Mouse (Mus musculus) liver, embryonic 12.5 days (tissue): Measurements from ENCODE around the gene Copa. TPM values are rescaled to one million over a fixed set of nuclear protein-coding genes. Genes with fewer than 3 reads are reported as not detected.

Experiments
- ATAC-seq: fragments of 200-750 bp; cut with Nextera tagmentation; 2 replicates; pipeline ENCODE4 v1.8.0; 2017; ENCODE audit warnings: moderate number of reproducible peaks, mild to moderate bottlenecking, moderate library complexity
- H3K27ac ChIP-seq: fragments of 300-500 bp; sonication (generic); 2 replicates; pipeline ENCODE4 v1.5.1; 2016; ENCODE audit warnings: mild to moderate bottlenecking
- H3K27me3 ChIP-seq: fragments of 300-500 bp; sonication (generic); replicated peaks from 2 replicates; pipeline ENCODE4 v1.6.1; 2016; ENCODE audit warnings: mild to moderate bottlenecking, moderate library complexity
- H3K36me3 ChIP-seq: fragments of 300-500 bp; sonication (generic); 2 replicates; pipeline ENCODE4 v1.6.1; 2016; ENCODE audit warnings: mild to moderate bottlenecking, moderate library complexity
- H3K4me1 ChIP-seq: fragments of 300-500 bp; sonication (generic); 2 replicates; pipeline ENCODE4 v1.6.1; 2016
- H3K4me2 ChIP-seq: fragments of 300-500 bp; sonication (generic); 2 replicates; pipeline ENCODE4 v1.6.1; 2016; ENCODE audit warnings: mild to moderate bottlenecking, moderate library complexity
- H3K4me3 ChIP-seq: fragments of 300-500 bp; sonication (generic); 2 replicates; pipeline ENCODE4 v1.5.1; 2016; ENCODE audit warnings: mild to moderate bottlenecking, moderate library complexity
- H3K9ac ChIP-seq: fragments of 300-500 bp; sonication (generic); 2 replicates; pipeline ENCODE4 v1.6.1; 2016; ENCODE audit warnings: mild to moderate bottlenecking, moderate library complexity
- H3K9me3 ChIP-seq: fragments of 300-500 bp; sonication (generic); replicated peaks from 2 replicates; pipeline ENCODE4 v1.6.1; 2016; ENCODE audit warnings: mild to moderate bottlenecking, moderate library complexity
- WGBS: fragments of 180-500 bp; shearing (Covaris S2); methylation state at CpG from one replicate; pipeline ENCODE4 v1.1.7; 2016; ENCODE audit not compliant: insufficient replicate concordance; 5-methylcytosine and 5-hydroxymethylcytosine counted together
- polyA plus RNA-seq: library from polyadenylated mRNA; unstranded; fragments of >200 nt; fragmentation: Nextera tagmentation; extraction: Ambion mirVana; gene quantifications from 2 replicates; pipeline ENCODE4 v1.2.1, GENCODE M21; 2016

Copa gene
- polyA plus RNA-seq, 1 experiment from 2014 or later, result 92.8 TPM

- peak; percentile 14; the same call in 1 of the 2 replicates for ATAC-seq
- 6% methylated on average over 19 of the region's 19 CpGs for WGBS
- Histone ChIP-seq H3K36me3 (peaks cover 44% of the 10 kb centered on the region), H3K4me2 (peak overlapping the region; percentile 71), H3K9ac (peak overlapping the region; percentile 97), H3K9me3 (no peaks in the 10 kb centered on the region), H3K4me3 (peak overlapping the region; percentile 89), H3K27me3 (no peaks in the 10 kb centered on the region), H3K27ac (peak overlapping the region; percentile 95), H3K4me1 (peaks cover 35% of the 10 kb centered on the region)
These were observed 66.9 kb downstream of the Copa start for GRCm38 (mm10) chr1:172148955-172149815.

- WGBS, result 88% methylated on average over 3 of the region's 3 CpGs
- H3K4me3 ChIP-seq, result no peak overlapping the region
- peaks cover 78% of the 10 kb centered on the region for H3K36me3 ChIP-seq
- H3K27me3 ChIP-seq, result no peaks in the 10 kb centered on the region
- H3K4me1 ChIP-seq, result peaks cover 42% of the 10 kb centered on the region
- ATAC-seq, result no peak
- no peak overlapping the region for H3K27ac ChIP-seq
- H3K9me3 ChIP-seq, result no peaks in the 10 kb centered on the region
- no peak overlapping the region for H3K4me2 ChIP-seq
- H3K9ac ChIP-seq, result no peak overlapping the region
These were observed 72.2 kb downstream of the Copa start for GRCm38 (mm10) chr1:172154536-172154935.

GRCm38 (mm10) chr1:172155518-172155917, 73.2 kb downstream of the Copa start:
- H3K27ac ChIP-seq, result no peak overlapping the region
- WGBS, result 82% methylated on average over 3 of the region's 3 CpGs
- ATAC-seq, result no peak

GRCm38 (mm10) chr1:172159970-172160369, 77.6 kb downstream of the Copa start:
- Histone ChIP-seq H3K9ac (no peak overlapping the region), H3K4me1 (peaks cover 19% of the 10 kb centered on the region), H3K27me3 (no peaks in the 10 kb centered on the region), H3K36me3 (peaks cover 50% of the 10 kb centered on the region), H3K4me3 (no peak overlapping the region), H3K9me3 (no peaks in the 10 kb centered on the region), H3K27ac (no peak overlapping the region), H3K4me2 (no peak overlapping the region)
- no peak for ATAC-seq
- 76% methylated on average over 4 of the region's 4 CpGs for WGBS

More at GRCm38 (mm10) chr1:172155518-172155917, 73.2 kb downstream of the Copa start:
- no peak overlapping the region for H3K4me3 ChIP-seq
- no peak overlapping the region for H3K4me2 ChIP-seq
- H3K27me3 ChIP-seq, result no peaks in the 10 kb centered on the region
- peaks cover 73% of the 10 kb centered on the region for H3K36me3 ChIP-seq
- H3K9ac ChIP-seq, result no peak overlapping the region
- peaks cover 38% of the 10 kb centered on the region for H3K4me1 ChIP-seq
- H3K9me3 ChIP-seq, result no peaks in the 10 kb centered on the region

- Histone ChIP-seq H3K9me3 (no peaks in the 10 kb centered on the region), H3K4me2 (no peak overlapping the region), H3K36me3 (peaks cover 51% of the 10 kb centered on the region), H3K27ac (no peak overlapping the region), H3K4me3 (no peak overlapping the region), H3K27me3 (no peaks in the 10 kb centered on the region), H3K9ac (no peak overlapping the region), H3K4me1 (peaks cover 16% of the 10 kb centered on the region)
- ATAC-seq, result no peak
These were observed 78.2 kb downstream of the Copa start for GRCm38 (mm10) chr1:172160508-172160907.

GRCm38 (mm10) chr1:172162009-172162408, 79.7 kb downstream of the Copa start:
- H3K36me3 ChIP-seq, result peaks cover 52% of the 10 kb centered on the region
- peaks cover 12% of the 10 kb centered on the region for H3K4me1 ChIP-seq
- H3K4me2 ChIP-seq, result no peak overlapping the region
- no peaks in the 10 kb centered on the region for H3K9me3 ChIP-seq
- H3K27ac ChIP-seq, result no peak overlapping the region
- H3K4me3 ChIP-seq, result no peak overlapping the region
- no peak for ATAC-seq
- WGBS, result 94% methylated on average over 1 of the region's 1 CpGs
- no peak overlapping the region for H3K9ac ChIP-seq
- no peaks in the 10 kb centered on the region for H3K27me3 ChIP-seq

GRCm38 (mm10) chr1:172162959-172163358, 80.6 kb downstream of the Copa start:
- H3K36me3 ChIP-seq, result peaks cover 58% of the 10 kb centered on the region
- H3K4me3 ChIP-seq, result no peak overlapping the region
- H3K9ac ChIP-seq, result no peak overlapping the region
- H3K27ac ChIP-seq, result no peak overlapping the region
- H3K9me3 ChIP-seq, result no peaks in the 10 kb centered on the region
- WGBS, result 82% methylated on average over 6 of the region's 6 CpGs
- H3K4me1 ChIP-seq, result peaks cover 12% of the 10 kb centered on the region
- H3K4me2 ChIP-seq, result no peak overlapping the region
- no peaks in the 10 kb centered on the region for H3K27me3 ChIP-seq
- ATAC-seq, result no peak

GRCm38 (mm10) chr1:172167911-172168310, 85.6 kb downstream of the Copa start:
- H3K9ac ChIP-seq, result no peak overlapping the region
- 84% methylated on average over 5 of the region's 5 CpGs for WGBS
- H3K4me1 ChIP-seq, result no peaks in the 10 kb centered on the region
- H3K27me3 ChIP-seq, result no peaks in the 10 kb centered on the region
- H3K4me2 ChIP-seq, result no peak overlapping the region
- H3K9me3 ChIP-seq, result no peaks in the 10 kb centered on the region
- H3K36me3 ChIP-seq, result peaks cover 89% of the 10 kb centered on the region
- no peak overlapping the region for H3K27ac ChIP-seq
- no peak overlapping the region for H3K4me3 ChIP-seq
- ATAC-seq, result no peak

GRCm38 (mm10) chr1:172169809-172170208, 87.5 kb downstream of the Copa start:
- Histone ChIP-seq H3K36me3 (peaks cover 98% of the 10 kb centered on the region), H3K4me2 (no peak overlapping the region), H3K4me3 (no peak overlapping the region), H3K9me3 (no peaks in the 10 kb centered on the region), H3K4me1 (no peaks in the 10 kb centered on the region), H3K9ac (no peak overlapping the region), H3K27ac (no peak overlapping the region), H3K27me3 (no peaks in the 10 kb centered on the region)
- no peak for ATAC-seq
- 88% methylated on average over 5 of the region's 5 CpGs for WGBS

Other genes with a start within 250 kb of the Copa start
- 3.7 and 4.2 TPM in 2 replicates for gene Cd84, start 242.8 kb upstream of the Copa start, polyA plus RNA-seq
- gene Gm10521, start 186.9 kb upstream of the Copa start, polyA plus RNA-seq, result not detected in 2 replicates
- gene Slamf6, start 165.0 kb upstream of the Copa start, polyA plus RNA-seq, result 0.17 and 0.20 TPM in 2 replicates
- 2.3 and 2.6 TPM in 2 replicates for gene Vangl2, start 54.1 kb upstream of the Copa start, polyA plus RNA-seq
- gene Nhlh1, start 25.0 kb upstream of the Copa start, polyA plus RNA-seq, result not detected in 2 replicates
- gene Ncstn, start 266 bp downstream of the Copa start, polyA plus RNA-seq, result 45.6 and 47.8 TPM in 2 replicates
- 55.0 and 56.8 TPM in 2 replicates for gene Pex19, start 44.2 kb downstream of the Copa start, polyA plus RNA-seq
- gene Dcaf8, start 65.6 kb downstream of the Copa start, polyA plus RNA-seq, result 77.8 and 82.3 TPM in 2 replicates
- 25.7 and 26.0 TPM in 2 replicates for gene Pea15a, start 124.3 kb downstream of the Copa start, polyA plus RNA-seq
- gene Casq1, start 137.3 kb downstream of the Copa start, polyA plus RNA-seq, result 0.08 and 0.32 TPM in 2 replicates
- not detected in 2 replicates for gene Atp1a4, start 175.9 kb downstream of the Copa start, polyA plus RNA-seq
- 19.0 and 20.5 TPM in 2 replicates for gene Igsf8, start 179.1 kb downstream of the Copa start, polyA plus RNA-seq
- 0.24 and 0.36 TPM in 2 replicates for gene Atp1a2, start 215.5 kb downstream of the Copa start, polyA plus RNA-seq
- not detected in 2 replicates for gene Kcnj9, start 246.8 kb downstream of the Copa start, polyA plus RNA-seq